ENCODE assay signal across 10 mouse cellular contexts in genomic region chr9:103229037-103229867, GRCm38 (mm10). TPM values are rescaled to one million over a fixed set of nuclear protein-coding genes. Genes with fewer than 3 reads are reported as not detected.
DNase-seq lines count a peak whose midpoint lies in the region; ATAC-seq lines count a peak whose summit lies in the region.
"Had no signal": no experiment of that assay in that cellular context is flagged by ENCODE, and none has a peak within 500 bp of the region (broad histone marks: within the 10 kb centered on the region; RNA-seq: fewer than 3 reads in every experiment).

No protein-coding gene starts in this region.

- DNase-seq in hindbrain, embryonic 14.5 days (ENCODE audit: low spot score): no peak
- DNase-seq in neural tube, embryonic 10.5 days (ENCODE audit: extremely low spot score, low spot score): no peak
- DNase-seq in right cerebral cortex, postnatal 14 days: no peak
- DNase-seq in right cerebral cortex, adult 2 months (ENCODE audit: low spot score in 2 of 2): no peak

- H3K27ac ChIP-seq in hindbrain, embryonic 14.5 days: no peak overlapping the region
- H3K27ac ChIP-seq in hindbrain, embryonic 16.5 days (ENCODE audit: low read depth, low read length): no peak overlapping the region
- 0 out of 2 replicates have a peak overlapping the region, but pooled peaks have one; percentile 6 for H3K27ac ChIP-seq in neural tube, embryonic 12.5 days
- peak overlapping the region; percentile 64 for H3K27ac ChIP-seq in liver, embryonic 12.5 days
- H3K27ac ChIP-seq: limb, embryonic 13.5 days had no signal

- no peaks in the 10 kb centered on the region for H3K9me3 ChIP-seq in hindbrain, embryonic 14.5 days (ENCODE audit: control insufficient read depth, low read length)
- H3K9me3 ChIP-seq in hindbrain, embryonic 16.5 days (ENCODE audit: control insufficient read depth, low read length): no peaks in the 10 kb centered on the region
- no peaks in the 10 kb centered on the region for H3K9me3 ChIP-seq in neural tube, embryonic 12.5 days
- H3K9me3 ChIP-seq in liver, embryonic 12.5 days (replicated peaks): no peaks in the 10 kb centered on the region
- H3K9me3 ChIP-seq: limb, embryonic 13.5 days had no signal

- H3K9ac ChIP-seq in hindbrain, embryonic 14.5 days: no peak overlapping the region
- no peak overlapping the region for H3K9ac ChIP-seq in hindbrain, embryonic 16.5 days (ENCODE audit: low read depth, low read length)
- H3K9ac ChIP-seq in neural tube, embryonic 12.5 days: no peak overlapping the region
- peak overlapping the region; percentile 44 for H3K9ac ChIP-seq in liver, embryonic 12.5 days
- H3K9ac ChIP-seq: limb, embryonic 13.5 days had no signal

- ATAC-seq in hindbrain, embryonic 14.5 days (ENCODE audit: low FRiP score): no peak
- no peak for ATAC-seq in hindbrain, embryonic 16.5 days
- no peak for ATAC-seq in neural tube, embryonic 12.5 days (ENCODE audit: low FRiP score, low read depth)
- ATAC-seq in liver, embryonic 12.5 days: no peak

- WGBS in hindbrain, embryonic 14.5 days: 83% methylated on average over 15 of the region's 15 CpGs
- WGBS in hindbrain, embryonic 16.5 days: 85% methylated on average over 15 of the region's 15 CpGs
- WGBS in neural tube, embryonic 12.5 days: 83% methylated on average over 15 of the region's 15 CpGs
- WGBS in liver, embryonic 12.5 days (ENCODE audit: insufficient replicate concordance): 67% methylated on average over 15 of the region's 15 CpGs

- no peaks in the 10 kb centered on the region for H3K27me3 ChIP-seq in hindbrain, embryonic 14.5 days (ENCODE audit: control insufficient read depth, insufficient read depth, low read length)
- H3K27me3 ChIP-seq in hindbrain, embryonic 16.5 days (replicated peaks; ENCODE audit: control insufficient read depth, insufficient read depth, low read length): no peaks in the 10 kb centered on the region
- H3K27me3 ChIP-seq in neural tube, embryonic 12.5 days (replicated peaks): no peaks in the 10 kb centered on the region
- H3K27me3 ChIP-seq in liver, embryonic 12.5 days (replicated peaks): peaks cover 10% of the 10 kb centered on the region; the same call in 1 of the 2 replicates
- H3K27me3 ChIP-seq: limb, embryonic 13.5 days had no signal

- H3K4me2 ChIP-seq in hindbrain, embryonic 14.5 days (replicated peaks): peak overlapping the region; percentile 42
- no peak overlapping the region for H3K4me2 ChIP-seq in hindbrain, embryonic 16.5 days (ENCODE audit: low read length)
- H3K4me2 ChIP-seq in neural tube, embryonic 12.5 days (replicated peaks): no peak overlapping the region
- H3K4me2 ChIP-seq in liver, embryonic 12.5 days: peak overlapping the region; percentile 40

- 0 out of 2 replicates have a peak, but pooled peaks cover 7% of the 10 kb centered on the region for H3K4me1 ChIP-seq in hindbrain, embryonic 14.5 days (replicated peaks; ENCODE audit: control insufficient read depth, insufficient read depth, low read length)
- peaks cover 6% of the 10 kb centered on the region for H3K4me1 ChIP-seq in hindbrain, embryonic 16.5 days (ENCODE audit: control insufficient read depth, insufficient read depth, low read depth, low read length)
- peaks cover 5% of the 10 kb centered on the region; the same call in 1 of the 2 replicates for H3K4me1 ChIP-seq in neural tube, embryonic 12.5 days
- peaks cover 25% of the 10 kb centered on the region for H3K4me1 ChIP-seq in liver, embryonic 12.5 days

- H3K4me3 ChIP-seq in hindbrain, embryonic 14.5 days (replicated peaks; ENCODE audit: low read length): no peak overlapping the region
- no peak overlapping the region for H3K4me3 ChIP-seq in hindbrain, embryonic 16.5 days (ENCODE audit: low read length)
- no peak overlapping the region for H3K4me3 ChIP-seq in neural tube, embryonic 12.5 days
- peak overlapping the region; percentile 40 for H3K4me3 ChIP-seq in liver, embryonic 12.5 days
- H3K4me3 ChIP-seq: limb, embryonic 13.5 days had no signal

- no peaks in the 10 kb centered on the region for H3K36me3 ChIP-seq in hindbrain, embryonic 14.5 days (replicated peaks; ENCODE audit: control insufficient read depth, insufficient read depth)
- no peaks in the 10 kb centered on the region for H3K36me3 ChIP-seq in hindbrain, embryonic 16.5 days (ENCODE audit: control insufficient read depth, insufficient read depth, low read length)
- H3K36me3 ChIP-seq in neural tube, embryonic 12.5 days: no peaks in the 10 kb centered on the region
- peaks cover 13% of the 10 kb centered on the region; the same call in 1 of the 2 replicates for H3K36me3 ChIP-seq in liver, embryonic 12.5 days
- H3K36me3 ChIP-seq: limb, embryonic 13.5 days had no signal

RNA-seq across cellular contexts. Expression of gene Gm20425, which starts 0.9 kb away (rescaled TPM):
- polyA plus RNA-seq in hindbrain, embryonic 14.5 days (2014; fragmentation: Nextera tagmentation; extraction: Ambion mirVana): 0.48 and 4.0 TPM in 2 replicates
- polyA plus RNA-seq in hindbrain, embryonic 16.5 days (2015; fragmentation: Nextera tagmentation; extraction: Ambion mirVana): not detected in 2 replicates
- polyA plus RNA-seq in neural tube, embryonic 12.5 days (2016; fragmentation: Nextera tagmentation; extraction: Ambion mirVana): 4.6 and 7.3 TPM in 2 replicates
- polyA plus RNA-seq in liver, embryonic 12.5 days (2016; fragmentation: Nextera tagmentation; extraction: Ambion mirVana): 4.9 and 5.2 TPM in 2 replicates
- polyA plus RNA-seq: heart, embryonic 14.5 days; stomach, embryonic 14.5 days had no signal

RNA-seq across cellular contexts. Expression of gene Trf, which starts 1.0 kb away (rescaled TPM):
- 45.3 and 49.7 TPM in 2 replicates for polyA plus RNA-seq in hindbrain, embryonic 14.5 days (2014; fragmentation: Nextera tagmentation; extraction: Ambion mirVana)
- 40.0 and 41.2 TPM in 2 replicates for polyA plus RNA-seq in hindbrain, embryonic 16.5 days (2015; fragmentation: Nextera tagmentation; extraction: Ambion mirVana)
- polyA plus RNA-seq in neural tube, embryonic 12.5 days (2016; fragmentation: Nextera tagmentation; extraction: Ambion mirVana): 25.5 and 26.3 TPM in 2 replicates
- 2,820 and 2,901 TPM in 2 replicates for polyA plus RNA-seq in liver, embryonic 12.5 days (2016; fragmentation: Nextera tagmentation; extraction: Ambion mirVana)

RNA-seq across cellular contexts. Expression of gene Srprb, which starts 27.3 kb away (rescaled TPM):
- 54.1 and 64.9 TPM in 2 replicates for polyA plus RNA-seq in hindbrain, embryonic 14.5 days (2014; fragmentation: Nextera tagmentation; extraction: Ambion mirVana)
- 63.8 and 67.7 TPM in 2 replicates for polyA plus RNA-seq in hindbrain, embryonic 16.5 days (2015; fragmentation: Nextera tagmentation; extraction: Ambion mirVana)
- polyA plus RNA-seq in neural tube, embryonic 12.5 days (2016; fragmentation: Nextera tagmentation; extraction: Ambion mirVana): 54.0 and 54.3 TPM in 2 replicates
- polyA plus RNA-seq in liver, embryonic 12.5 days (2016; fragmentation: Nextera tagmentation; extraction: Ambion mirVana): 30.3 and 31.5 TPM in 2 replicates

Comparison
In these comparisons a context has a peak if more than half of its experiments do, and no peak if none do; other contexts are left out.
1. H3K4me2 ChIP-seq: peak in hindbrain, embryonic 14.5 days (single experiment) and liver, embryonic 12.5 days (single experiment); none in hindbrain, embryonic 16.5 days (single experiment) and neural tube, embryonic 12.5 days (single experiment).
2. H3K27ac ChIP-seq: peak in neural tube, embryonic 12.5 days (single experiment) and liver, embryonic 12.5 days (single experiment); none in hindbrain, embryonic 14.5 days (single experiment) and hindbrain, embryonic 16.5 days (single experiment).
3. RNA of gene Trf, which starts 1.0 kb away (polyA plus RNA-seq): 2,820 to 2,901 TPM in liver, embryonic 12.5 days; 45.3 to 49.7 TPM in hindbrain, embryonic 14.5 days, 40.0 to 41.2 TPM in hindbrain, embryonic 16.5 days and 25.5 to 26.3 TPM in neural tube, embryonic 12.5 days; every median in the first group is over 10 times any median in the second.